Mouse (Mus musculus) forebrain, embryonic 12.5 days (tissue): ENCODE data around the gene Pip5k1b. TPM values are rescaled to one million over a fixed set of nuclear protein-coding genes. Genes with fewer than 3 reads are reported as not detected.

Experiments
- ATAC-seq: fragments of 200-750 bp; cut with Nextera tagmentation; 2 replicates; pipeline ENCODE4 v1.8.0; 2017; ENCODE audit warnings: moderate TSS enrichment; ENCODE audit not compliant: low FRiP score
- H3K27ac ChIP-seq: fragments of 300-500 bp; sonication (generic); 2 replicates; pipeline ENCODE4 v1.5.1; 2016; ENCODE audit warnings: mild to moderate bottlenecking
- H3K27me3 ChIP-seq: fragments of 300-500 bp; sonication (generic); 2 replicates; pipeline ENCODE4 v1.6.1; 2016; ENCODE audit warnings: mild to moderate bottlenecking
- H3K36me3 ChIP-seq: fragments of 300-500 bp; sonication (generic); replicated peaks from 2 replicates; pipeline ENCODE4 v1.6.1; 2016; ENCODE audit warnings: mild to moderate bottlenecking
- H3K4me1 ChIP-seq: fragments of 300-500 bp; sonication (generic); 2 replicates; pipeline ENCODE4 v1.6.1; 2016
- H3K4me2 ChIP-seq: fragments of 300-500 bp; sonication (generic); 2 replicates; pipeline ENCODE4 v1.6.1; 2016; ENCODE audit warnings: mild to moderate bottlenecking, moderate library complexity
- H3K4me3 ChIP-seq: fragments of 300-500 bp; sonication (generic); replicated peaks from 2 replicates; pipeline ENCODE4 v1.5.1; 2016; ENCODE audit warnings: mild to moderate bottlenecking
- H3K9ac ChIP-seq: fragments of 300-500 bp; sonication (generic); 2 replicates; pipeline ENCODE4 v1.6.1; 2016; ENCODE audit warnings: mild to moderate bottlenecking
- H3K9me3 ChIP-seq: fragments of 300-500 bp; sonication (generic); 2 replicates; pipeline ENCODE4 v1.6.1; 2016
- WGBS: fragments of 180-500 bp; shearing (Covaris S2); methylation state at CpG from one replicate; pipeline ENCODE4 v1.1.7; 2016; 5-methylcytosine and 5-hydroxymethylcytosine counted together
- polyA plus RNA-seq: library from polyadenylated mRNA; unstranded; fragments of >200 nt; fragmentation: Nextera tagmentation; extraction: Ambion mirVana; gene quantifications from 2 replicates; pipeline ENCODE4 v1.2.1, GENCODE M21; 2016

The Pip5k1b gene
- polyA plus RNA-seq, 1 experiment from 2014 or later = 1.5 TPM

- no peak overlapping the region for H3K9ac ChIP-seq
- 88% methylated on average over 6 of the region's 6 CpGs for WGBS
Measured at GRCm38 (mm10) chr19:24368419-24368818, 187.3 kb downstream of the Pip5k1b start.

GRCm38 (mm10) chr19:24367722-24368121, 187.9 kb downstream of the Pip5k1b start:
- Histone ChIP-seq H3K36me3 (no peaks in the 10 kb centered on the region), H3K9ac (no peak overlapping the region), H3K4me2 (no peak overlapping the region), H3K4me3 (no peak overlapping the region), H3K27me3 (no peaks in the 10 kb centered on the region; the same call in 1 of the 2 replicates), H3K27ac (no peak overlapping the region), H3K9me3 (no peaks in the 10 kb centered on the region), H3K4me1 (peaks cover 13% of the 10 kb centered on the region)
- no peak for ATAC-seq
- WGBS = 85% methylated on average over 4 of the region's 4 CpGs

More at GRCm38 (mm10) chr19:24368419-24368818, 187.3 kb downstream of the Pip5k1b start:
- no peaks in the 10 kb centered on the region for H3K36me3 ChIP-seq
- H3K4me2 ChIP-seq = no peak overlapping the region
- no peaks in the 10 kb centered on the region; the same call in 1 of the 2 replicates for H3K27me3 ChIP-seq
- no peak for ATAC-seq
- H3K4me3 ChIP-seq = no peak overlapping the region
- no peak overlapping the region for H3K27ac ChIP-seq
- peaks cover 17% of the 10 kb centered on the region for H3K4me1 ChIP-seq
- no peaks in the 10 kb centered on the region for H3K9me3 ChIP-seq

GRCm38 (mm10) chr19:24366747-24367146, 188.9 kb downstream of the Pip5k1b start:
- 87% methylated on average over 1 of the region's 1 CpGs for WGBS
- Histone ChIP-seq H3K36me3 (no peaks in the 10 kb centered on the region), H3K27me3 (no peaks in the 10 kb centered on the region), H3K4me3 (no peak overlapping the region), H3K4me2 (no peak overlapping the region), H3K27ac (no peak overlapping the region), H3K4me1 (peaks cover 6% of the 10 kb centered on the region), H3K9me3 (no peaks in the 10 kb centered on the region), H3K9ac (no peak overlapping the region)
- ATAC-seq = no peak

GRCm38 (mm10) chr19:24362626-24363321, 192.9 kb downstream of the Pip5k1b start:
- H3K36me3 ChIP-seq = no peaks in the 10 kb centered on the region
- H3K9ac ChIP-seq = no peak overlapping the region
- H3K4me2 ChIP-seq = no peak overlapping the region
- 63% methylated on average over 8 of the region's 8 CpGs for WGBS
- ATAC-seq = no peak
- no peaks in the 10 kb centered on the region for H3K27me3 ChIP-seq
- no peak overlapping the region for H3K27ac ChIP-seq
- H3K4me3 ChIP-seq = no peak overlapping the region
- no peaks in the 10 kb centered on the region for H3K9me3 ChIP-seq
- H3K4me1 ChIP-seq = peaks cover 5% of the 10 kb centered on the region; the same call in 1 of the 2 replicates

- ATAC-seq = no peak
- Histone ChIP-seq H3K4me3 (no peak overlapping the region), H3K4me2 (no peak overlapping the region), H3K9me3 (no peaks in the 10 kb centered on the region), H3K9ac (no peak overlapping the region), H3K36me3 (no peaks in the 10 kb centered on the region), H3K27me3 (no peaks in the 10 kb centered on the region), H3K4me1 (peaks cover 5% of the 10 kb centered on the region; the same call in 1 of the 2 replicates), H3K27ac (no peak overlapping the region)
- WGBS = 89% methylated on average over 9 of the region's 9 CpGs
Measured at GRCm38 (mm10) chr19:24359270-24359669, 196.4 kb downstream of the Pip5k1b start.

GRCm38 (mm10) chr19:24352298-24352959, 203.2 kb downstream of the Pip5k1b start:
- Histone ChIP-seq H3K27ac (no peak overlapping the region), H3K4me1 (no peaks in the 10 kb centered on the region), H3K36me3 (no peaks in the 10 kb centered on the region), H3K4me3 (no peak overlapping the region), H3K9me3 (peaks cover 5% of the 10 kb centered on the region; the same call in 1 of the 2 replicates), H3K27me3 (no peaks in the 10 kb centered on the region), H3K4me2 (no peak overlapping the region), H3K9ac (no peak overlapping the region)
- no peak for ATAC-seq
- 76% methylated on average over 5 of the region's 5 CpGs for WGBS

GRCm38 (mm10) chr19:24344501-24344900, 211.2 kb downstream of the Pip5k1b start:
- no peaks in the 10 kb centered on the region for H3K4me1 ChIP-seq
- H3K27ac ChIP-seq = no peak overlapping the region
- H3K4me2 ChIP-seq = no peak overlapping the region
- no peaks in the 10 kb centered on the region for H3K36me3 ChIP-seq
- H3K9ac ChIP-seq = no peak overlapping the region
- H3K9me3 ChIP-seq = no peaks in the 10 kb centered on the region
- ATAC-seq = no peak
- H3K4me3 ChIP-seq = no peak overlapping the region
- H3K27me3 ChIP-seq = no peaks in the 10 kb centered on the region
- WGBS = 94% methylated on average over 8 of the region's 8 CpGs

GRCm38 (mm10) chr19:24342786-24343185, 212.9 kb downstream of the Pip5k1b start:
- Histone ChIP-seq H3K9ac (no peak overlapping the region), H3K36me3 (no peaks in the 10 kb centered on the region), H3K27ac (no peak overlapping the region), H3K4me1 (no peaks in the 10 kb centered on the region), H3K4me3 (no peak overlapping the region), H3K4me2 (no peak overlapping the region), H3K9me3 (no peaks in the 10 kb centered on the region), H3K27me3 (no peaks in the 10 kb centered on the region)
- WGBS = 89% methylated on average over 5 of the region's 5 CpGs
- no peak for ATAC-seq

- Histone ChIP-seq H3K9ac (no peak overlapping the region), H3K36me3 (no peaks in the 10 kb centered on the region), H3K4me3 (no peak overlapping the region), H3K9me3 (no peaks in the 10 kb centered on the region), H3K27me3 (no peaks in the 10 kb centered on the region), H3K4me2 (no peak overlapping the region), H3K27ac (no peak overlapping the region), H3K4me1 (0 out of 2 replicates have a peak, but pooled peaks cover 3% of the 10 kb centered on the region)
- no peak for ATAC-seq
- 73% methylated on average over 12 of the region's 12 CpGs for WGBS
Measured at GRCm38 (mm10) chr19:24336370-24337076, 219.1 kb downstream of the Pip5k1b start.

- H3K4me2 ChIP-seq = no peak overlapping the region
- H3K27ac ChIP-seq = no peak overlapping the region
- H3K4me3 ChIP-seq = no peak overlapping the region
- no peaks in the 10 kb centered on the region for H3K9me3 ChIP-seq
- no peaks in the 10 kb centered on the region for H3K27me3 ChIP-seq
- WGBS = 61% methylated on average over 4 of the region's 4 CpGs
- no peak overlapping the region for H3K9ac ChIP-seq
- ATAC-seq = no peak
- H3K4me1 ChIP-seq = 0 out of 2 replicates have a peak, but pooled peaks cover 3% of the 10 kb centered on the region
- no peaks in the 10 kb centered on the region for H3K36me3 ChIP-seq
Measured at GRCm38 (mm10) chr19:24335611-24336343, 219.9 kb downstream of the Pip5k1b start.

GRCm38 (mm10) chr19:24332956-24333355, 222.7 kb downstream of the Pip5k1b start:
- Histone ChIP-seq H3K27me3 (no peaks in the 10 kb centered on the region), H3K9me3 (no peaks in the 10 kb centered on the region), H3K27ac (no peak overlapping the region), H3K4me1 (0 out of 2 replicates have a peak, but pooled peaks cover 3% of the 10 kb centered on the region), H3K4me2 (no peak overlapping the region), H3K36me3 (no peaks in the 10 kb centered on the region), H3K9ac (no peak overlapping the region), H3K4me3 (no peak overlapping the region)
- no peak for ATAC-seq
- WGBS = 81% methylated on average over 5 of the region's 5 CpGs

GRCm38 (mm10) chr19:24331274-24331673, 224.4 kb downstream of the Pip5k1b start:
- peaks cover 11% of the 10 kb centered on the region for H3K4me1 ChIP-seq
- H3K36me3 ChIP-seq = no peaks in the 10 kb centered on the region
- no peaks in the 10 kb centered on the region for H3K27me3 ChIP-seq
- WGBS = 73% methylated on average over 2 of the region's 2 CpGs
- no peak overlapping the region for H3K4me2 ChIP-seq
- ATAC-seq = no peak
- no peak overlapping the region for H3K27ac ChIP-seq
- H3K9ac ChIP-seq = no peak overlapping the region
- no peak overlapping the region for H3K4me3 ChIP-seq
- no peaks in the 10 kb centered on the region for H3K9me3 ChIP-seq
